Mouse (Mus musculus): ENCODE data around the gene Col1a2.

The Col1a2 gene

DNA sequence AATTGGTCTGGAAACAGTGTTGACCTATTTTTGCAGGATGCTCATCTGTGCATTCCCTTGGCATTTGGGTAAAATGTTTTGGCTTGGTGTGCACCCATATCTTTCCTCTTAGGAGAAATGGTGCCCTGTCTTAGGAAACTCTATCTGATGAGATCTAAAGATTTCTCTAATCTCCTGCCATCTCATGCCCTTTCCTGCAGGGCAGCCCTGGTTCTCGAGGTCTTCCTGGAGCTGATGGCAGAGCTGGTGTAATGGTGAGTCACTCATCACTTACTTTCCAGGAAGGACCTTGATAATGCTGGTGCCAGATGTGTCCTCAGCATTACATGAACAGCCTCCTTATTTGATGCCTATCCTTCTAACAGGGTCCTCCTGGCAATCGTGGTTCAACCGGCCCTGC is 16.4 kb downstream of the Col1a2 start:
- DNase-seq (ENCODE audit: low spot score in 2 of 2), result no peak

- DNase-seq (ENCODE audit: low spot score in 2 of 2), result no peak
Measured at GRCm38 (mm10) chr6:4528439-4528838, 23.8 kb downstream of the Col1a2 start.

GRCm38 (mm10) chr6:4530986-4531385 is 26.4 kb downstream of the Col1a2 start:
- no peak for DNase-seq (ENCODE audit: low spot score in 2 of 2)

- no peak for DNase-seq (ENCODE audit: low spot score in 2 of 2)
Measured at GRCm38 (mm10) chr6:4532898-4533297, 28.3 kb downstream of the Col1a2 start.

GRCm38 (mm10) chr6:4534462-4535079 is 30.0 kb downstream of the Col1a2 start:
- DNase-seq (ENCODE audit: low spot score in 2 of 2), result no peak

- DNase-seq (ENCODE audit: low spot score in 2 of 2), result no peak
Measured at GRCm38 (mm10) chr6:4541926-4542715, 37.5 kb downstream of the Col1a2 start.

DNA sequence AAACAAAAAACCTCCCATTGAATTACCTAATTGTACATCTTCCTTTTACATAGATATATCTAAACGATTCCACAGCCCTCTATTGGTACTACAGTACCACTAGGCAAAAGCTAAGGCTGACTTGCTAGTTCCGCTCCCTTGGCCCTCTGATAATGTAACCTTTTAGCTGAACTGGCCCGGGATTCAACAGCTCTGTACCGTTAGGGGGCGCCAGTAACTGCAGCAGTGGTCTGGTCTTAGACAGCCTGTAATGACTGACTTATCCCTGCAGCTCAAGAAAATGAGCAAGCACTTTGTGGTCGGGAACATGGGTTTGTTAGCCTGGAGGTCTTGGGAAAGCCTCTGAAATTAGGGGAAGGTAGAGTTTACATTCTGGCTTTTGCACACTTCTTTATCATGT is 39.9 kb downstream of the Col1a2 start:
- peak in 1 of 2 experiments; percentile 33 for DNase-seq (ENCODE audit: low spot score in 2 of 2)

DNA sequence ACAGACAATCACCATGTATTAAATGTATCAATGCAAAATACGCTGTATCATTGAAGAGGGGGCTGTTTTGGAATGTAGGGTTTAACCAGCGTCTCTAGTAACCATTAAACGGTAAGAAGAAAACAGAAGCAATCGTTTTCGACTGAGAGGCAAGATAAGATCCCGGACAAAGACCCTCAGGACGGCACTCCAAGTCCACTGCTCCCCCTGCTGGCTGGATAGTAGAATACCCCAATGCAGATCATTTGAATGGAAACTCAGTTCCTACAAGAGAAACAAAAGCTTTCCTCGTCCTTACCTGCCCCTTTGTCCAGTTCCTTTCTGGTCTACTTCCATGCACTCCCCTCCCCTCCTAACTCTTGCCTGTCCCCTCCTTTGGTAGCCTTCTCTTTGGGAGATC is 41.1 kb downstream of the Col1a2 start:
- DNase-seq (ENCODE audit: low spot score in 2 of 2), result peak in 1 of 2 experiments; percentile 64

GRCm38 (mm10) chr6:4548894-4549293 is 44.3 kb downstream of the Col1a2 start:
- no peak for DNase-seq (ENCODE audit: low spot score in 2 of 2)

DNA sequence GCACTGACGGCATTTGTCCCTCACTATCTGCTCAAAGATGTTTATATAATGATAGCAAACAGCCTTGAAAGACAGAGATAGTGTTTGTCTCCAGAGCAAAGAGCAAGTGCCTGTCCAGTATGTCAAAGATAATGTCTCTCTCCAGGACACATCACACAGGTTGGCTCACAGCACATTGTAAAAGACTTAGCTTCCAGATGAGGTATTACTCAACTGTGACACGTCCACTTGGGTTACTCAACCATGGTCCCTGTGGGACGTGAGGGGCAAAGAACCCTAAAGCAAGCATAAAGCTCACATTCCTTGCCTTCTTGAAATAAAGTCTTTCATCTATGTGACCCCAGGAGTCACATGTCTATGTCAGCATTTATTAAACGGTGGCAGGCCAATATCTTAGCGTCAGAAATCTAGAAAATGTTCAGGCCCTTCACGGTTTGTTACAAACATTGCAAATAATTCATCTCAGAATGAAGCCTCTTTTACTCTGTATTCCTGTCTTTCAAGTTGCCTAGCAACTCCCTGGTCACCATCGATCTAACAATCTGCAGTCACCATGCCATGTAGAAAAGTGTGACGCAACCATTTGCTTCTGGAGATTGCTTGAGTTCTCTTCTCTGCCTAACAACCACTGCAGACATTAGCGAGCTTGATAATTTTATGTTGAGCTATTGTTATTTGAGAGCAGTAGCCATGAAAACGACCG is 45.4 kb downstream of the Col1a2 start:
- no peak for DNase-seq (ENCODE audit: low spot score in 2 of 2)

- no peak for DNase-seq (ENCODE audit: low spot score in 2 of 2)
Measured at GRCm38 (mm10) chr6:4550549-4550915, 45.9 kb downstream of the Col1a2 start.

- no peak for DNase-seq (ENCODE audit: low spot score in 2 of 2)
Measured at GRCm38 (mm10) chr6:4555366-4555765, 50.8 kb downstream of the Col1a2 start.

DNA sequence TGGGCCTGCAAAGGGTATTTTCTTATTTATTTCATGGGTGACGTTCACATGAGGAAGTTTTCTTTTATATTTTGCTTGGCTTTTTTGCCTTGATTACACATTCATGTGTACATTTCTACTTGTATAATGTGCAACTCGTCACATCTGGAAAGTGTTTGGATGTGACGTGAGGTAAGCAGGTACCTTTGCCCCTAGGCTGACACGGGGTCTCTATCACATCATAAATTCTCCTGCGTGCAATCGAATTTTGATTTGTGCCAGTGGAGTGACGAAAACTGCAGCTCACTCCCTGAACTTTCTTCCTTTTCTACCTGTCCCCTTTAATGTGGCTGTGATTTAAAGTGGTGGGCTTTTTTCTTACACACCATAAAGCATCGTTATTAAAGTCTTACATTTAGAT is 52.5 kb downstream of the Col1a2 start:
- DNase-seq (ENCODE audit: low spot score in 2 of 2), result no peak

DNA sequence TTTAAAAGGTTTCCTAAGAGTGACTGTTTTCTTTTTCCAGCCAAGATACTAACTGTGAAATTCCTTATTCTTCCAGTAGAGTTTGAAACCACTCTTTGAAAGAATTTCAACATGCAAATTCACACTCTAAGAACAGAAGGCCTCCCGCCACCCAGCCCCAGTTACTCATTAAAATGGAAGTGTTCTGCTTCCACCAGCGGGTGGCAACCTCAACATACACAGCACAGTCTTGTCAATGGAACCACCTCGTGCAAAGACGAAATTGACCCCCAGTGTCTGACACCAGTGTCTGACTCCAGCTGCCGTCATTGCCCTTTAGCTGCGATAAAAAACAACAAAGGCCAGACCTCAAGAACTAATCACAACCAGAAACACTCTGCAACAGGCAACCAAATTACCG is 53.1 kb downstream of the Col1a2 start:
- DNase-seq (ENCODE audit: low spot score in 2 of 2), result no peak

- DNase-seq (ENCODE audit: low spot score in 2 of 2), result no peak
Measured at GRCm38 (mm10) chr6:4561156-4561555, 56.5 kb downstream of the Col1a2 start.

GRCm38 (mm10) chr6:4561621-4562020 is 57.0 kb downstream of the Col1a2 start:
- no peak for DNase-seq (ENCODE audit: low spot score in 2 of 2)

DNA sequence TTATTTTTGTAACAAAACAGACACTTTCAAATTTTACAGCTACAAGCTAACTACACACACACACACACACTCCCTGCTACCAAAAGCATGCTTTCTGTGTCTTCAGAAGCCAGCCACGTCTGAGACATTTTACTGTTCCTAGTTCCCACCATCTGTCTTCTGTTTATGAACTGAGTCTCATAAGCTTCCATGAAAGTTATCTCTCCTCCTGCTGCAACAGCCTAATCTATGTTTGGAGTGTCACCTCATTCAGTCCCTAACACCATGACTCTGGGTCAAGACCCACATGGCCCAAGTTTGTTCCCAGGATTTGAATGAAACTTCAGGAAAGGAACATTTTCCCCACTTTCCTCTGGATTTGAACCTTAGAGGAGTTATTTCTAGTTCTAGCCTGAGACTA is 57.8 kb downstream of the Col1a2 start:
- no peak for DNase-seq (ENCODE audit: low spot score in 2 of 2)

DNA sequence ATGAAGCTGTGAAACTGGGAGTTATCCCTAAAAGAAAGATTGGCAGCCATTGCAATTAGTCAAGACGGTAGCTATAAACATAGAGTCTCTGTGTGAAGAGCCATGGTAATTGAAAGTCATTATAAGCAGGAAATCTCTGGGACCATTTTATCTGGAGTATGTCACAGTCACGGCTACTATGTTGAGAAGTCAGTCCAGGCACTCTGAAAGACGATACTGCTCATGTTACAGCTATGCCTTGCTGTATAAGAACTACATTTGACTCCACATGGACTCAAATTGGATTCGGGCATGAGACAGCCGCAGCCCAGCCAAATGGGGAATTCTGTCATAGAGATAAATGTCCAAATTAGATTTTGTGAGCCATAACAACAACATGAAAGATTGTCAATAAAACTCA is 58.9 kb downstream of the Col1a2 start:
- DNase-seq (ENCODE audit: low spot score in 2 of 2), result no peak

GRCm38 (mm10) chr6:4570412-4570811 is 65.8 kb downstream of the Col1a2 start:
- DNase-seq (ENCODE audit: low spot score in 2 of 2), result no peak

GRCm38 (mm10) chr6:4577756-4578155 is 73.1 kb downstream of the Col1a2 start:
- no peak for DNase-seq (ENCODE audit: low spot score in 2 of 2)

- DNase-seq (ENCODE audit: low spot score in 2 of 2), result no peak
Measured at GRCm38 (mm10) chr6:4578343-4578742, 73.7 kb downstream of the Col1a2 start.

- DNase-seq (ENCODE audit: low spot score in 2 of 2), result no peak
Measured at GRCm38 (mm10) chr6:4579620-4580019, 75.0 kb downstream of the Col1a2 start.

DNA sequence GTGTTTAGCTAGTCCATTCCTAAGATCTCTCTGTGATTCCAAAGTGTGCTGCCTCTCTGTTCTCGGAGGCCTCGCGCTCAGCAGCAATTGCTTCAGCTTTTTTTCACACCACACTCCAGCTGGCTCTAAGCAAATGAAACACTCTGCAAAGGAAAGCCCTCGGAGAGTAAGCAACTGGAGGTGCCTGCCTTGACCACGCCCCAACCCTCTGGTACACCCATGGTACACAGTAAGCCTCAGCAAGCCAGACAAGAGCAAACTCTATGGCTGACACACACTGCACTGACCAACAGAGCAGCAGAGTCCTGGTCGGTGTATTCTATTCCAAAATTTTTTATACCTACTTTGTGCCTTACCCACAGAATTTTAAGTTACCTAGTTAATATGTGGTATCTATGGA is 78.9 kb downstream of the Col1a2 start:
- DNase-seq (ENCODE audit: low spot score in 2 of 2), result no peak

Data from thymus, postnatal 10 days (tissue).